Mouse (Mus musculus): ENCODE measurements around the gene Asgr2. TPM values are rescaled to one million over a fixed set of nuclear protein-coding genes. Genes with fewer than 3 reads are reported as not detected.

The Asgr2 gene
- not detected in 2 replicates for total RNA-seq (2017)

DNA sequence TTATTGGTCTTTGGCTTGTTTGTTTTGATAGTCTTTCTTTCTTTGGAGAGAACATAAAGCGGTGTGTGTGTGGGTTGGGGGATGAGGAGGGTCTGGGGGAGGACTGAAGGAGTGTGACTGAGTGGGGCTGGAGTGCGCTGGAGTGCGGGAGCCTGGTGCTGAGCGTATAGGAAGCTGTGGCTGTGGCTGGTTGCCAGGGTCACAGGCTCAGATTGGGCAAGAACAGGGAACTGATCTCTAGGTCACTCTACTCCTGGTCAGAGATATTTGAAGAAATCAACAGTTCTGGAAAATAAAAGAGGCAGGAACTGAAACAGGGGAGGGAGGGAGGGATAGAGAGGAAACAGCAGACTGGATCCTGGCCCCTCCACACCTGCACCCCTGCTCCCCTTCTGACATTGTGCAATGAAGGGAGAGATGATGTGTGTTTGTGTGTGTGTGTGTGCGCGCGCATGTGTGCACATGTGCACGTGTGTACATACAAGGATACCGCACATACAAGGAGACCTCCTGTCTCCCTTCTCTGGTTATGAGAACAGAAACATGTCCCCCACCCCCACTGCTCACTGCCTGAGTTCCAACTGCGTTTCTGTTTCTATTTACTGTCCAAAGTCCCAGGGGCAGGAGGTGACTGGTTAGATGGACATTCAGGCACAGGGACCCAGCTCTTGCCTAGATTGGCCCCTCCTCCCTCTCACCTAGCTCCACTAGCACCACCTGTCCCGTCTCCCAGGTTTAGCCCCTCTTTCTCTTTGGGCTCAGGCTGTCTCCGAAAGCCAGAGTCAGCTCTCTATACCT lies at the start of gene Asgr2:
Gene Asgr2 (plus strand): TSS at position 659 of the 798 bp plus-strand sequence.
- ATAC-seq (ENCODE audit: extremely low read depth, insufficient number of reproducible peaks, low FRiP score, poor library complexity, severe bottlenecking), result no peak

DNA sequence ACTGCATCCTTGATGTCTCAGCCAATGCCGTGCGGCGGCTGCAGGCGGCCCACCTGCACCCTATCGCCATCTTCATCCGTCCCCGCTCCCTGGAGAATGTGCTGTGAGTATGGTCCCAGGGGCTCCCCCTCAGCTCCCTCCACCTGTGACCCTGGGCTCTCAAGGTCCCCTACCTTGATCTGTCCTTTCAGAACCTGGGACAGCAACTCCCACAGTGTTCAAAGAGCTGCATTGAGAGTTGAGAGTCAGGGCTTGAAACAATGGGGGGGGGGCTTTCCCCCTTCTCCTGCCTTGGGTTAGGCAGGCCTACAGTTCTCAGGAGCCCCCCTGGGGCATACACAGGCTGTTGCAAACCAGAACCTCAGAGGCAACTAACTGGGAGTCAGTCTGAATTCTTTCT lies 48.8 kb upstream of the Asgr2 start:
- ATAC-seq (ENCODE audit: extremely low read depth, insufficient number of reproducible peaks, low FRiP score, poor library complexity, severe bottlenecking), result no peak

DNA sequence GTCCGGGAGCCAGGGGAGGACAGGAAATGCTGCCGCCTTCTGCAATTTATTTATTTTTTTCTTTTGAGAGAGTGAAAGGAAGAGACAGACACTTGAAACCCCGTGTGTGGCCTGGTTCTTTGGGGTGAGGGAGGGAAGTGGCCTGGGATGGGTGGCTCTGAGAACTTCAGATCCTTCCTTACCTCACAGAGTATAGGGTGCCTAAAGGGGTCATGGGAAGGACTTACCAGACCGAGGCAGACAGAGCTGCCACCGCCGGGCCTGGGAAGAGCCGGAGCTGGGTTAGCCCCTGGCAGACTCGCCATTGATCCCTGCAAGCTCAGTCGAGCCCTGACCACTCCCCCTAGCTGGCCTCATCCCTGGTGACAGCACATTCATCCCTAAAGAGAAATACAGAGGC lies 47.0 kb upstream of the Asgr2 start:
- no peak for ATAC-seq (ENCODE audit: extremely low read depth, insufficient number of reproducible peaks, low FRiP score, poor library complexity, severe bottlenecking)

DNA sequence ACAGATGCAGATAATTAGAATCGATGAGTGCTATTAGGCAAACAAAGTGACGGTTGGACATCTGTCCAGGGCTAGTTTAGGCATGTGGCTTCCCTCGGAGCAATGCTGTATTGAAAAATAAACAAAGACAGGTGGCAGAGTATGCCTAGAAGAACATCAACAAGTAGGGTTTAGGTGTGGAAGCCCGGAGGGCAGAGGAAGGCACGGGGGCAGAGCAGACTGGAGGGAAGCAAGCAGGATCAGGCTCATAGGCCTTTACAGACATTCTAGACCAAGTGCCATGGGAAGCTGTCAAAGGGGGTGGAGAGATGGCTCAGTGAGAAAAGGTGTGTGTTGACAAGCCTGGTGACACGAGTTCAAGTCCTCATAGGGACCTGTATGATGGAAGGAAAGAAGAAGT lies 43.1 kb upstream of the Asgr2 start:
- ATAC-seq (ENCODE audit: extremely low read depth, insufficient number of reproducible peaks, low FRiP score, poor library complexity, severe bottlenecking), result no peak

DNA sequence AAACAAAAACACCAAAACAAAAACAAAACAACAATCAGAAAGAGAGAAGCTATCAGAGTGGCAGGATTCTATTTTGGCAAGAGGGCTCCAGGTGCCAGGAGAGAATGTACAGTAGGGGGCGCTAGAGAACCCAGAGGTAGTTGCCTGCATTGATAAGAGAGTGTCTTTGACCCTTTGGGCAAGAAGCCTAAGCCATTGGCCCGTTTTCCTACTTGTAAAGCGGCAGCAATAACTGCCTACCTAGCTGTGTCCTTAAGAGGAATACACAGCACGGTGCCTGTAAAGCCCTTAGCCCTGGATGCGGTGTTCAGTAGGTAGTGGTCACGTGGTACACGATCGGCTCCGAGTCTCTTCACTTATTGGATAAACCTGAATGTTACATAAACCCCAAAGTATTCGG lies 42.6 kb upstream of the Asgr2 start:
- no peak for ATAC-seq (ENCODE audit: extremely low read depth, insufficient number of reproducible peaks, low FRiP score, poor library complexity, severe bottlenecking)

DNA sequence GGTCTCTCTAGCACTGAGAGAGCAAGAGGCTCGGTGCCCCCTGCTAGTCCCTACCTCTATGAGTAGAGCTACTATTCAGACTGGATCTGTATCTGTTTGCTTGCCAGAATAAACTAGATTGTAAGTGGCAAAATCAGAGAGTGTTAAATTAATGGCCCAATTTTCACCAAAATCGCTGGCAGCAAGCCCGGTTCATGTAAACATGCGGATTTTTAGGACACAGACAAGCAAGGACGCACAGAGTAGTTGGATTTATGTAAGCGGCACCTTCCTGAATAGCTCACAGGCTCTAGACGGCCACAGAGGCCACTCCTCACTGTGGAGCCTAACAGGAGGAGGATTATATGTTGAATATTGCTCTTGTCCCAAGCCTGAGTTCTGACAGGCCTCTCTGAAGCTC lies 39.3 kb upstream of the Asgr2 start:
- no peak for ATAC-seq (ENCODE audit: extremely low read depth, insufficient number of reproducible peaks, low FRiP score, poor library complexity, severe bottlenecking)

DNA sequence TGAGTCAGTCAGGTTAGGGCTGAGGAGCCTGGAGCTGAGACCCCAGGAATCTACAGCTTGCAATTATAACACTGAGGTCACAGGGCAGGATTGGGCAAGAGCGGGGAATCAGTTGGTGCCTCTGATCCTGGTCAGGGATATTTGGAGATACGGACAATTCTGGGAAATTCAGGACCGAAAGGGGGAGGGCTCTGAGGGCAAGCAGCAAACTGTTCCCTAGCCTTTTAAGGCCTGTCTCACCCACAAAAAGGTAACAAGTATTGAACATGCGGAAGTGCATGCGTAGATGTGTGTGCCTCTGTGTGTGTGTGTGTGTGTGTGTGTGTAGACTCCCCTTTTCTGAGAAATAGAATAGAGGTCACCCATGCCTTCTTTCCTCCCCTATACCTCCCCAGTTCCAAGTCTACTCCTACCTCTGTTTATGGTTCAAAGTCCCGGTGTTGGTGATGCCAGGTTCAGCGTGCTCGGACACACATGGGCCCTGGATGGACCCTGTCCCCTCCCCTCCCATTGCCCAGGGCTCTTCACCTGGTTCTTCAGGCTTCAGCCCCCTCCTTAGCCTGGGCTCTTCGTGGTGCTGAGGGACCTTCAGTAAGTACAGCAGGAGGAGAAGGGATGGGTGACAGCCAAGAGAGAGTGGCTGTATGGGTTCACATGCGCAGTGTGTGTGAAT lies 38.4 kb upstream of the Asgr2 start, which contains the start of gene Asgr1:
Gene Asgr1 (plus strand): TSS at position 188 of the 673 bp plus-strand sequence.
- ATAC-seq (ENCODE audit: extremely low read depth, insufficient number of reproducible peaks, low FRiP score, poor library complexity, severe bottlenecking), result no peak

DNA sequence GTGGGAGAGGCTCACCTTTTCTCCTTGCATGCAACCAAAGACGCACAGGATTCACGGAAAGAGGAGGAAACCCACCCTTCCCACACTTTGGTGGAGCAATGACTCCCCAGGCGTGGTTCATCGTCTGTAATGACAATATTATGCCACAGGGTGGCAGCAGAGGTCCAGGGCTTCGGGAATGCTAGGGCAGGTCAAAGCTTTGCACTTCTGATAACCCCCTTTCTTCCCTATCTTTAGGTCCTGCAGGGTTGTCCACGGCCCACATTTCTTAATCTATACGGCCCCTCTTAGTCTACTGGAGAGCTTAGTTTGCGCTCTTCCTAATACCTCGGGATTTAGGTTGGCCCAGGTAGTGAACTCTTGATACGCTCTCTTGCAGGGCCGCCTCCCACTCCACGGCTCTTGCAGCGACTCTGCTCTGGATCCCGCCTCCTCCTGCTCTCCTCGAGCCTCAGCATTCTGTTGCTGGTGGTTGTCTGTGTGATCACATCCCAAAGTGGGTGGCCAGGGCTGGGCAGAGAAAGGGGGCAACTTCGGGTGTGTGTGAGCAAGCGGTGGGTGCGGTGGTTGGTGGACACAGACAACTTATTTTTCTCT lies 36.7 kb upstream of the Asgr2 start:
- ATAC-seq (ENCODE audit: extremely low read depth, insufficient number of reproducible peaks, low FRiP score, poor library complexity, severe bottlenecking), result peak; percentile 67

DNA sequence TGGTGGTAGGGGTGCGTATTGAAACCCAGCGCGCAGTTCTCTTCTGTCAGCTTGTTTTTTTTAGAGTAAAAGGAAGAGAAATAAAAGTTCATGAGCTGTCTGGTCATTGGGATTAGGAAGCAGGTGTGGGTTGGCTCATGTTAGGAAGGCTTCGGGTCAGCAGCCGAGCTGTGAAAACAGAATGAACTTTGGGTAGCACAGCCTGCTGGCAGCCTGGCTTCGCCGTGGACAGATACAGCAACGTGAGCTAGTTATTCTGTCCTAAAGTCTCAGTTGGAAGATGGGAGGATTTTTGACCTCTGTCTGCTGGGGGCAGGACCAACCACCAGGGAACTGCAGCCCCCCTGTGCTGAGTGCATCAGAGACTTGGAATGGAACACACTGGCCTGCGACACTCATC lies 34.6 kb upstream of the Asgr2 start:
- ATAC-seq (ENCODE audit: extremely low read depth, insufficient number of reproducible peaks, low FRiP score, poor library complexity, severe bottlenecking), result no peak

DNA sequence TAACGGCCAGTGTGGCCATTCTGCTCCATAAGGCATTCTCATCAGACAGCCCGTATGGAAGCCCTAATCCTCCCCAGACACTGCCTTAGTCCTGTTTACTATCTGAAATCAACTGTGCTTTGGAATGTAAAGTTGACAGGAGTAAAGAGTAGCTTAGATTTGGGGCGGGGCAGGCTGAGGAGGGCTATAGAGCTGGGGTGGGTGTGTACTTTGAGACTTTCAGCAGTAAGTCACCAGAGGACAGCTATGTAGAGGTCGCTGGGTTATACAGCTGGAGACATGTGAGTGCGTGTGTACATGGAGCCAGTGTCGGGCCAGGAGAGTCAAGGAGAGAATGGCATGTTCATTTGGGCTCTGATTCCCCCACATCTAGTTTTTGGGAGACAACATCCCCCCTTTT lies 32.5 kb upstream of the Asgr2 start:
- no peak for ATAC-seq (ENCODE audit: extremely low read depth, insufficient number of reproducible peaks, low FRiP score, poor library complexity, severe bottlenecking)

DNA sequence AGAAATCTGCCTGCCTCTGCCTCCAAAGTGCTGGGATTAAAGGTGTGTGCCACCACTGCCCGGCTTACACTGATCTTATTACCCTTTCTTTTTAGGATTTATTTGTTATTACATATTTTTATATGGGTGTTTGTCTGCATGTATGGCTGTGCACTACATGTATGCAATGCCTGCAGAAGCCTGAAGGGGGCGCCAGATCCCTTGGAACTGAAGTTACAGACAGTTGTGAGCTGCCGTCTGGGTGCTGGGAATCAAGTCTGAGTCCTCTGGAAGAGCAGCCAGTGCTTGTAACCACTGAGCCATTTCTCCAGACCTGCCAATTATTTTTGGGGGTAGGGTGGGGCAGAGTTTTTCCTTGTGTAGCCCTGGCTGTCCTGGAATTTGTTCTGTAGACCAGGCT lies 29.4 kb upstream of the Asgr2 start:
- ATAC-seq (ENCODE audit: extremely low read depth, insufficient number of reproducible peaks, low FRiP score, poor library complexity, severe bottlenecking), result no peak

DNA sequence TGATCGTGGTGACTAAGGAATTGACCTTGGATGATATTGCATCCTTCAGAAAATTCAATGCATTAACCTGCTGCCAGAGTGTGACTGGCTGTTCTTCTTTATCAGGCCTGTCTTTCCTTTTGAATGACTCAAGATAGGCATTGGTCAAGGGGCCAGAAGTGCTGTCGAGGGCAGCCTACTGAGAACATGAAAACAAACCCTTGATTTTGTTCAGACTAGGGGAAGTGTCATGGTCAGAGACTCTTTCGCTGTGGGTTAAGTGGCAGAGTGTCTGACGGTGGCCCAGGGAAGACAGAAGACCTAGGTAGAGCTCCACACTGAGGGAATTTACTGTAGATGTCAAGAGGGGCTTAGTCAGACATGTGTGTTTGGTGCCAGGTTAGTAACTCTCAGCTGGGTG lies 25.7 kb upstream of the Asgr2 start:
- ATAC-seq (ENCODE audit: extremely low read depth, insufficient number of reproducible peaks, low FRiP score, poor library complexity, severe bottlenecking), result no peak

DNA sequence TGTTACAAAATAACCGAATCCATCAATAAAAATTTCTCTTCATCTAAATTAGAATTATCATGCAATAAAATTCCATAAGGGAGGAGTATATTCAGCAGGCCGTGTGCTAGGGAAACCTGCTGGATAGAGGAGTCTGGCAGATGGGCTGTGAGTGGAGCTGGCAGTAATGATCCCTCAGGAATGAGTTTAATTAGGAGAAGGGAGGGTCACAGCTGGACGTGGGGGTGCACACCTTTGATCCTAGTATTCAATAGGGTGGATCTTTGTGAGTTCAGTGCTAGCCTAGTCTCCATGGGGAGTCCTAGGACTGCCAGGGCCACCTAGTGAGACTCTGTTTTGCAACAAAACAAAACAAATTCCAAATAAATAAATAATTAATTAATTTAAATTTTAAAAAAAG lies 24.2 kb upstream of the Asgr2 start:
- ATAC-seq (ENCODE audit: extremely low read depth, insufficient number of reproducible peaks, low FRiP score, poor library complexity, severe bottlenecking), result no peak

DNA sequence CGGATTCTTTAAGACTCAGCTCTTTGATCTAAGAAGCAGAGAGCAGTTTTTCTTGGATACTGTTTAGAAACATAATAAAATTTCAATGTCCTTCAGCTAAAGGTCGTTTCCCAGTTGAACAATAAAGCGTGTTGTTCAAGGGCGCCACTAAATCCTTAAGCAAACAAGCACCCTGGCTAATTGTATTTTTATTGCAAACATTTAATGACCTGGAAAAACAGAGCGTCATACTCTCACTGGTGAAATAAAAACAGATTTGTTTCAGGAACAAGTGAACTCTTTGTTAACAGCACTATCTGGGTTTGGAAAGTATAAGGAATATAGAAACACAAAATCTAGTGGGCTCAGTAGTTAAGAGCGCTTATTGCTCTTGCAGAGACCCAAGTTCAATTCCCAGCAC lies 22.4 kb upstream of the Asgr2 start:
- ATAC-seq (ENCODE audit: extremely low read depth, insufficient number of reproducible peaks, low FRiP score, poor library complexity, severe bottlenecking), result no peak

DNA sequence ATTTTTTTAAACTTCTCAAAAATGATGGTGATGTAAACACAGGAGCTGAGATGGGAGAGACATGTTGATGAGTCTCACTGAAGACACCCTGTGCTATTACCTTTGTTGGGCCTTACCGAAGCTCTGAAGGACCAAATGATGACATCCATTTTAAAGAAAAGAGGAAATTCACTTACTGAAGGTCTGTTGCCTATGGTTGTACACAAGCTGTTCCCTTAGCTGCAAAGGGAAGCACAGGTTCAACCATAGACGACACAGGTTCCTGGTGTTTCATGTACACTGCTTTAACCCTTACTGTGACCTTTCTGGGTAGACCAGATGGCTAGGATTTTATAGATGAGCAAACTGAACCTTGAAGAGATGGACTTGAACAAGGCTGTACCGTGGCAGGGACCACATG lies 21.8 kb upstream of the Asgr2 start:
- ATAC-seq (ENCODE audit: extremely low read depth, insufficient number of reproducible peaks, low FRiP score, poor library complexity, severe bottlenecking), result peak; percentile 14; the same call in 1 of the 2 replicates

DNA sequence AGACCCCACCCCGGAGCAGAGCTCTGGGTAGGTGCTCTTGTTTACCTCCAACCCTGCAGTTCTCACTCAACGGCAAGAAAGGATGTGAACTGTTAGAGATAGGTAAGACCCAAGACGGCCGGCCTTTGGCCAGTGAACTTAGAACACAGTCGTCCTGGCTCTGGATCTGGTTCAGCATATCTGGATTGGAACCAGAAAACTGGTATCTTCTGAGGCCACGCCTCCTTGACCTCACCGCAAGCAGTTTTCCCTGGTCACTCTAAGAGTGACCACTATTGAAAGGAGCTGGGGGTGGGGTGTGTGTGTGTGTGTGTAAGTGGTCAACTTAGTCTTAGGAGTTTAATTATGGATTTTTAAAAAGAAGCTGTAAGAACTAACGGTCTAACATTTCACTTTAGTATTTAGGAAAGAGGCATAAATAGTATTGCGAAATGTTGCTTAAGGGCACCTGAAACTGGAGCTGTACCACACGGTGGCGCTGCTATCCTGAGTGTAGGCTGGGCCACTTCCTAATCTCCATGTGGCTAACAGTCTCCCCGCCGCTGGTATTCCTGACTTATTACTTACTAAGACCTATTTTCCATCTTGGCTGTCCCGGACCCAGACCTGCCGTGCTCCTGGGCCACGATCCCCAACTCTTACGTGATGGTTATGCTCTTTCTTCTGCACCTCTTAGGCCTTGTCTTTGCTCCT lies 17.9 kb upstream of the Asgr2 start:
- peak; percentile 57; the same call in 1 of the 2 replicates for ATAC-seq (ENCODE audit: extremely low read depth, insufficient number of reproducible peaks, low FRiP score, poor library complexity, severe bottlenecking)

DNA sequence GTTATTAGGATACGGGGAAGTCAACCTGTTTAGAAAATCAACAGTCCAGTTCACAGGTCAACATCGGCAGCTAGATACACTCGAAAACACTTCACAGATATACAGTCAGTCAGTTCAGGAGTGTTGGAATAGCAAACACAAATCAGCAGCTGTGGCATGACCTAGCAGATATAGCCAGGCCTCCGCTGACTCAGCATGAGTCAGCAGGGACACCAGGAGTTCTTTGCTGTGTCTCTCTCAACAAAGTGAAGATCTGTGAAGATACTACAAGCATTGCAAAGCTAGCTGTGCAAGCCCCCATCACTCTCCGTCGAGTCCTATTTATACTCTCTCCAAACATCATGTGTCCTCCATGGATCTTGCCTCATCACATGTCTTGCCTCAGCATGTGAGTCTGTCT lies 16.9 kb upstream of the Asgr2 start:
- ATAC-seq (ENCODE audit: extremely low read depth, insufficient number of reproducible peaks, low FRiP score, poor library complexity, severe bottlenecking), result no peak

DNA sequence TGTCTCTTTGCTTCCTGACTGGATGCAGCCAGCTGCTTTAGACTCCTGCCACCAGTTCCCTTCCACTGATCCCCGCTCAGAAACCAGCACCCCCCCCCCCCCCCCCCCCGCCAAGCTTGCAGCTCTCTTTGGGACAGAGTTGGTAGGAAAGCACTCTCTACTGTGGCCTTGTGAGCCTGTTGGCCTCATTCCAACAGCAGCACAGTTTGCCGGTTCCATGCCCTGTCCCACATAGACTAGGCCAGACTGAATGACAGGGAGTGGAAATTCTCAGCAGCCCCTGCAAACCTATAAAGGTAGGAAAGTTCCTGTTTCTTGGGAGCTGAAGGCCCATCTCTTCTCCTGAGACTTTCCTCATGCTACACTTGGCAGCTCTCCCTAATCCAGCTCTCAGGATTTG lies 15.0 kb upstream of the Asgr2 start:
- ATAC-seq (ENCODE audit: extremely low read depth, insufficient number of reproducible peaks, low FRiP score, poor library complexity, severe bottlenecking), result no peak

DNA sequence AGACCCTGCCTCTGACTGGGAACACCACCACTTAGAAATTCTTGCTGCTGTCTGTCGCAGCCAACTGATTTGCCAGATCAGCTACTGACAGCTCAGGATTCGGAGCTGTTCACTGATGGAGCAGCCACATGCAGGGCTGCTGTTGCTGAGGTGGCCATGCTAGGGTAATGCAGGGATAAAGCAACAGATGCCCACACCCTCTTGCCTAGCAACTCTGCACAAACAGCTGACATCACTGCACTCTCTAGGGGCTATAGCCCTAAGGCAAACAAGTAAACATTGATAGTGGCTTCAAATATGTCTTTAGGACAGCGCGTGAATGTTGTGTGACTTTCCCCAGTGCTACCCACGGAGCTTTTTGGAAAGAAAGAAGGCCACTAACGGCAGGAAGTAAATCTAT lies 13.3 kb upstream of the Asgr2 start:
- no peak for ATAC-seq (ENCODE audit: extremely low read depth, insufficient number of reproducible peaks, low FRiP score, poor library complexity, severe bottlenecking)

DNA sequence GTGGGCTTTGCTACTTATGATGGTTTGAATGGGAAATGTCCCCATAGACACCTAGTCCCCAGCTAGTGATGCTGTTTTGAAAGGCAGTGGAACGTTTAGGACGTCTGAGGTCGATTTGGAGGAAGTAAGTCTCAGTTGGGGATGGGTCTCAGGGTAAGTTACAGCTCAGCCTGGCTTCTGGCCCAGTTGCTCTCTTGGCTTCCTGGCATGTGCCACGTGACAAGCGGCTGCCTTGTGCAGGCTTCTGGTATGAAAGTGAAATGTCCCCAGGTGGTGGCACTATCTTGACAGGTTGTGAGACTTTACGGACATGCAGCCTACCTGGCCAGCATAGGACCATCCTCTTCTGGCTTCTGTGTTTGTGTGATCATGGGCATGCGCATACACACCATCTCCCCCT lies 12.5 kb upstream of the Asgr2 start:
- peak; percentile 52; the same call in 1 of the 2 replicates for ATAC-seq (ENCODE audit: extremely low read depth, insufficient number of reproducible peaks, low FRiP score, poor library complexity, severe bottlenecking)

Data from neutrophil, adult 5-6 weeks (primary cell).